Mouse (Mus musculus) liver, embryonic 14.5 days (tissue): Measurements from ENCODE around the gene Bmpr2.

Source experiments
- CTCF ChIP-seq: IDR thresholded peaks from 2 replicates; pipeline ENCODE4 v1.5.1; 2016; ENCODE audit warnings: antibody characterized with exemption, low read depth, control low read depth
- EP300 ChIP-seq: IDR thresholded peaks from 2 replicates; pipeline ENCODE4 v1.6.1; 2016; ENCODE audit warnings: antibody characterized with exemption, low read depth

- TF ChIP-seq CTCF = no peak
- TF ChIP-seq EP300 = no peak
These were observed 33.1 kb upstream of the Bmpr2 start for GRCm38 (mm10) chr1:59730106-59730505.
